Mouse (Mus musculus) MN1 (cell line): ENCODE data around the gene Gm1604a.
"Not testable (repeated sequence)": the region's sequence is repeated elsewhere in the genome, so short reads cannot be mapped to it uniquely, and the experiment has no call there.

Experiments
- DNase-seq: peaks from one replicate; pipeline ENCODE4 v3.0.0-alpha.2; 2016; ENCODE audit warnings: low spot score

The Gm1604a gene

DNA sequence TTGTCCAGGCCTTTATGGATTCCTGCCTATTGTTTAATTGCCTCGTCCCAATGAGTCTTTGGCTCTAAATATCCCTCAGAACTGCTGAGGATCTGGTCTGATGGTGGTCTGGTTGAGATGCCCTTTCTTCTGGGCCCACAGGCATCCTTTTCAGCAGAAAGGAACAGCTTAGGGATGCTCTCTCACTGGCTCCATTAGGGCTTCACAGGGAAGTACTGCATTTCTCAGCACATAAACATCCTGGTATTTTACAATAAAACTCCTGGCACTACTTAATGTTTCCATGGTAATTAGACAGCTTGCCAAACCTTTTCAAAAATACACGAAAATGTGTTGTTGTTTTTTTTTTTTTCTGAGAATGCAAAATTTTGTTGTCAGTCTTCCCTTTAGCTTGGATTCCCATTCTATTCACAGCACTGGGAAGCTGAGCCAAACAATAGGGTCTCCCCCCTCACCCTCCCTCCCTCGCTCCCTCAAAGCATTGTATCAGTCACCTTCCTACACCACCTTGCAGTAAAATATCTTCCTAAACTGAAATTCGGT, 43.7 kb downstream of the Gm1604a start:
- not testable (repeated sequence) for DNase-seq

DNA sequence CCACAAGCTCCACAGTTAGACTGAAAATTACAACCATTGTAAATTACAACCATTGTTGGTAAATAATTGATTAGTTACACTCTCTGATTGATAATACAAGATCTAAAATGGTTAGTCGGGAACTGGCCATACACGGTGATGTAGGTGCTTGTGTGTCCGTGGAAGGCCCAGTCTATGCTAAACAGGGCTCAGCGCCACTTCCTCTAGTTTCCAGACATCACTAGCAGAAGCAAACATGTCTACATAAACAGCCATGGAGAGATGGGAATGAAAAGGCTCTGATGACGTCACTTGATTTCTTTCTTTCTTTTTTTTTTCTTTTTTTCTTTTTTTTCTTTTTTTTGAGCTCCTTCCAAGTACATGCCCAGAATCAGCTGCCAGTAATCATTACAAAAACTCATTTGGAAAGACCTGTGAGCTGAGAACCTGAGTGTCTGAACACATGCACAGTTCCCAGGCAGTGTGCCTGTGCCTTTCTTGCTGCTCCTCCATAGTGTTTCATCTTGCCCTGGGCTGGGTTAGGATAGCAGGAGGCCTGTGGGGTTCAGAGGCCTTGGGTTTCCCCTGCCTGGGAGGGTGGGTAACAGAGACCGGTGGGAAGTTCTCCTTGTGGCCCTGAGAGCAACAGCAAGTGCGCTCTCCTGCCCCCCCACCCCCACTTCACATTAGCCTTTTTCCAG, 44.3 kb downstream of the Gm1604a start:
- DNase-seq, result not testable (repeated sequence)

DNA sequence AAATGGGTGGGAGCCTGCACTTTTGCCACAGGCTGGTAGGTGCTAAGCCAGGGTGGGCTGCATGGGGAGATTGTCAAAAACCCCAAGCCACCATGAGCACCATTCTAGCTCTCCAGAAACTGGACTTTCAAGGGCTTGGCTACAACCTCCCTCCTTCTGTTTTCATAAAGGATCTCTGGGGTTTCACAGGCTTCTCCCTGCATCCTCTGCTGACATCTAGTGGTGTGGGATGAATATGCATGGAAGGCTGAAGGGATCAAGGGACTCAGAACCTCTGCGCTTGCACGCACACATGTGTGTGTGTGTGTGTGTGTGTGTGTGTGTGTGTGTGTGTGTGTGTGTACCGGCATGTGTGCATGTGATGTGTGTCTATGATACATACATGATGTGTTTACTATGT, 49.1 kb downstream of the Gm1604a start:
- DNase-seq, result peak; percentile 20

DNA sequence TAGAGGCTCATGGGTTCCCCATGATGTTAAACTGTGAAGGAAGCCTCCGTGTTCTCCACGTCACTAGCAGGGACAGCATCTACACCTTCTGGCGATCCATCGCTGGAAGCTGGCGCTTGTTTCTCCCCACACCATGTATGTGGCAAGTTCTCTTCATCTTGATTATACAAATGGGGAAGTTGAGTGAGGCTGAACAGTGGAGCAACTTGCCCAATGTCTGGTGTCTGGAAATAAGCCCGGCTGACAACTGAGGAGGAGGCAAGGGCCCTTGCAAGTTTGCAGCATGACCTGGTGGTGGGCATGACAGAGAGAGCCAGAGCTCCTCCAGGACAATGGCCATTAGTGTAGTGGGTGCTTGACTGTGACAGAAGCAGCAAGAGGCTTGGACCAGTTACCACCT, 50.2 kb downstream of the Gm1604a start:
- DNase-seq, result not testable (repeated sequence)

DNA sequence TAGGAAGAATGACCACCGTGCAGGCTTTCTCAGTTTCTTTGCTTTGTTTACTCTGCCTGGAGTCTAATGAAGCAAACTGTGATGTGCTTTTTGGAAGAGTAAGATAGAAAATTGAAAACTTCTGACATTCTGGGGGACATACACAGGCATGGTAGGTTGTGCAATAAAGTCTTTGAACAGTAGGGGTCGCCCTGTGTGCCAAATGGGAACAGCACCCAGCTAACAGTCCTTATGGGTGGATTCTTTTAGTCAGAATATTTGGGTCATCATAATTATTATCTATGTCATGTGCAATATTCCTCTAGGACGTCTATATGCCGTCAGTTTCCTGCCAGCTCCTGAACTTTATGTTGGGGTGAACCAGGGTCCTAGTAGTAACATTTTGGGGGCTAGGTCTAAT, 54.2 kb downstream of the Gm1604a start:
- DNase-seq, result not testable (repeated sequence)

DNA sequence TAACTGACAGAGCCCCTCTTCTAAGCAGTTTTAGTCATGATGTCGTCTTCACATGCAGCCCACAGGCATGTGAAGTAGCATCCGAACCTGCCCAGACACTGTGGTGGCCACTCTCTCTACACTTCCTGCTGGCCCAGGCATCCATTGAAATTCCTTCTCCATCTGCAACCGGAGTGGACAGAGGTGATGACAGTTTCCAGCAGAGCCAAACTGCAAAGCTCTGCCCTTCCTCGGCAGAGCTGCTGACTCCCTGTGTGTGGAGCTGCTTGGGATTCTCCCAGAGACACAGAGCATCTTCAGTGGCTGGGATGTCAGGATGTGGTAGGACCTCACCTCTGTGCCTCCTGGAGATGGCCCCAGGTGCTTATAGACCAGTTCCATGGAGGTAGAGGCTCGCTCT, 59.2 kb downstream of the Gm1604a start:
- not testable (repeated sequence) for DNase-seq

DNA sequence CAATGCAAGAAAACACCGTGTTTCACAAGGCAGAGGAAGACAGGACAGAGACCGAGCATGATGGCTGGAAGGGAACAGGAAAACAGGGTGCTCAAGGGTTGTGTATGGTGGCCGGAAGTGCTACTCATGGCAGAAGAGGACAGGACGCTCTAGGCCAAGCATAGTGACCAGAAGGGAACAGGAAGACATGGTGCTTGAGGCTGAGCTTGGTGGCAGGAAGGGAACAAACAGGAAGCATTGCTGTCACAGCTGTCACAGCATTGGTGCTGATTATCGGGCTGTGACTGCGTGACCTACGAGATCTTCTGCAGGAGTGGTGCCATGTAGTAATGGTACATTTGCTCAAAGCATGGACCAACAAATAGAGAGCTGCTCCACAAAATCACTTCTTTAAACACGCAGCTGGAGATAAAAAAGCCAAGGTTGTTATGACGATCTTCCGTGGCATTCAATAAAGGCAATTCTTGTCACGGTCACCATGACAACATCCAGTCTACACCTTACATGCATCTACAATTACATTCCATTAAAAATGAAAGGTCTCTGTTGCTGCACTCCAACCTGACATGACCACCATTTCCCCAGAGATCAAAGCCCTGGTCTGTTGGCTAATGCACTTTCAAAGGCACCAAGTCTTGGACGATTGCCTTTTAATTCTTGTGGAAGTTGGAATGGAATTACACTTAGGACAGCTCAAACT, 60.3 kb downstream of the Gm1604a start:
- DNase-seq, result not testable (repeated sequence)

DNA sequence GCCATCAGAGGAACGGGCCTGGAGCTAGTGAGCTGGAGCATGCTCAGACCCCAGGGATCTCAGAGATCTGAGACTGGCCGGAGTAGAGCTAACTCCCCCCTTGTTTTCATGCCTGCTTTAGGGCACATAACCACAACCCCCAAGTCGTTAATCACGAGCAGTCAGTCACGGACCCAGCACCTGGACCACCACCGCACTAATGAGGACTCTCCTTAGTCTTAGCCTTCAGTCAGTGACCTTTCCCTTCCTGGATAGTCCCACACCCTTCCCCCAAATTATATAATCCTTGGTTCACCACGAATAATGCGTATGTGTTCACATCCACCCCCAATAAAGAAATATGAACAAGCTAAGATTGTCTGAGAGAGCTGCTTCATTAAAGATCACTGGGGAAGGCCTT, 61.5 kb downstream of the Gm1604a start:
- not testable (repeated sequence) for DNase-seq

DNA sequence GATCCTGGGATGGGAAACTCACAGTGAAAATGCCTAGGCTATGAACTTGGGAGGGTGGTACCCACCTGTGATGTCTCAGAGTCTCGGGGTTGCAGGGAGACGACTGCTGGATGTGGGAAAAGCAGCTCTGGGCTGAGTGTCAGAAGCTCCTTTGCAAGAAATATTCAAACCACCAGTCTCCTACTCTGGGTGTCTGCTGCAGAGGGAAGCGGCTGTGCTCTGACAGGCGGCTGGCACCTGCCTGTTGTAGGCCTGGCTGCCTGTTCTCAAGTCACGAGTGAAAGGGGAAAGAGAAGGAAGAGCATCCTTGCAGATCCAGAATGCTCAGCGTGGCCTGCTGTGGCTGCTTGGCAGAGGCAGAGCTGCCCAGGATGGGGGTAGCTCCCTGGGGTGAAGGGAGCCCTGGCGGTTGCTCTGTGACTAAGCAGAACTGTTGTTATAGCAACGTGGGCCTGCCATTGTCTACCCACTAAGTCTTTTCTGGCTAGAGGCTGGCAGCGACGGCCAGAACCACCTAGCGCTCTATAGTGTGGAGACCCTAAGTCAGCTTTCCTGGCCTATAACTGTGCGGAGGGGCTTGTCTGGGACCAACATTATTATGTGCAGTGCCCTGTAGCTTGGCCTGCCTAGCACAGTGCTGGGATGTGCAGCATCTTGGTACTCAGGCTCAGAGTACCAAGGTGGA, 72.6 kb downstream of the Gm1604a start:
- DNase-seq, result not testable (repeated sequence)

DNA sequence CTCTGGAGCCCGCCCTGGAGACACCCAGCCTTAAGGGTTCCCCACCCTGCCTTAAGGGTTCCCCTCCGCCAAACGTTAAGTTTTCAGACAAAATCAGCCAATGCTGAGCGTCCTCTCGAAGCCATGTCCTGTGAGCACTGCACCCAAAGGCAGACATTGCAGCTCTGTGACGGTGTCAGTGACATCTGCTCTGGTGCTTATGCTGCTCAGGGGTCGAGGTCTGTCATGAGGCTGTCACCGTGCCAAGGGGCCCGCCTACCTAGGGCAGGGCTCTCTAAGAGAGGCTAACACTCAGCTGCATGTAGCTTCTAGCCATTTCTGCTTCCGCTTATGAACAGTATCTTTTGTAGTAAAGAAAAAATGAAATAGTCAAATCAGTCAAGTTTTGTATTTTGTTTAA, 73.7 kb downstream of the Gm1604a start:
- not testable (repeated sequence) for DNase-seq

DNA sequence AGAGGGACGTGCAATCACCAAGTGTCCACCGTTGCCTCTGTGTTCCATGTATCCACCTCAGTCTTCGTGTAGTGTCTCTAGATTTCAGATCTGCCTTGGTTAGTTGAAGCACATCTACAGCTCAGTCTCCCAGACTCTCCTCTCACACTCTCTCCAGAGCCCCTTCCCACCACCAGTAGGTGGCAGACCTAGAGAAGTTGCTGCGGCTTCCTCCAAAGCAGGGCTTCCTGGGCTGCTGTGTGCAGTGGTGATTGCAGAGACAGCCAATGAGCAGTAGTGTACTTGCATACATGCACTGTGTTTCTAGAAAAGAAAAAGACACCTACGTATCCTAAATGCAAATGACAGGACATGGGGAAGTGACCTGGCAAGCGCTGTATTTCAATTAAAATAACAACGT, 77.6 kb downstream of the Gm1604a start:
- DNase-seq, result not testable (repeated sequence)

DNA sequence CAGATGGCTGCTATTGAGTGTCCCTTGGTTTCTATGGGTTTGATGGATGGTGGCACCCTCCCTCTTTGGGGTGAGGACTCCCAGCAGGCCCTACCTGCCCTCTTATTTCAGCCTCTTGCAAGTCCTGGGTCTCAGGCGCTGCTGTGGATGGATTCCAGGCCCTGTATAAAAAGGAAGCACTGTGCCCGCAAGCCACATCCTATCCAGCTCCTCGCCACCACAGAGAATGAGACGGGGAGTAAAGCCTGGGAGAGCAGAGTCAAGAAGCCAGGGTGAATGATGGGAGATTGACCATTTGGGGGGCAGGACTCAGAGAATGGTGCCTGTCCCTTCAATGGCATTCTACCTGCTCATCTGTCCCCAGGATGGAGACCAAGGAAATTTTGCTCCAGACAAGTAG, 86.3 kb downstream of the Gm1604a start:
- not testable (repeated sequence) for DNase-seq

DNA sequence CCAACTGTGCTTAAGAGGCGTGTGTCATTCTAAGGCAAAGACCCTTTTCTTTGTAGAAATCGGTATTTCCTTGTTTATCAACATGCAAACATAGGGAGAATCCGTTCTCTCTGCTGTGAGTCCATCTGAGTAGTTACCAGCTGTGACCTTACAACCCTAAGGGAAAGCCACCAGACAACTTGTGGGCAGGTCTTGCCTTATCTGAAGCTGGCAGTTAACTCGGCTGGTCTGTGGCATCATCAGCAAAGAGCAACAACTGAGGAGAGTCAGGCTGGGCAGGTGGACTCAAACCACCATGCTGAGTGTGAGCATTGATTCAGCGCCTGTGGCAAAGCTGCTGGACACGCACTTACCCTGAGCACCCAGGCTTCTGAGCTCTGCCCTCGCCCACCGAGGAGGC, 90.9 kb downstream of the Gm1604a start:
- not testable (repeated sequence) for DNase-seq

DNA sequence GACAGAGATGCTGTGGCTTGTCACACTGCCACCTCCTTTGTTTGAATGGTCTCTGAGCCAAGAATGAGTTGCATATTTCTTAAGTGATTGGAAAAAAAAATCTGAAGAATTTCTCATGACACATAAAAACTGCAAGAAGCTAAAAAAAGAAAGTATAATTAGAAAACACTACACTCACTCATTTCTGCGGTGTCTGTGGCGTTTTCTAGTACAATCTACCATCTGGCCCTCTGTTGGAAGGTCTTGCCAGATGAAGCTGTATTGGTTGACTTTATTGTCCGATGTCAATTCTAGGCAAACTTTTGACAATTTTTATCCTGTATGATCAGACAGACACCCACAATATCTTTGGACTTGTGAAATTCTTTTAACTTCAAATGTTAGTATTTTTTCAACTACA, 95.5 kb downstream of the Gm1604a start:
- not testable (repeated sequence) for DNase-seq

DNA sequence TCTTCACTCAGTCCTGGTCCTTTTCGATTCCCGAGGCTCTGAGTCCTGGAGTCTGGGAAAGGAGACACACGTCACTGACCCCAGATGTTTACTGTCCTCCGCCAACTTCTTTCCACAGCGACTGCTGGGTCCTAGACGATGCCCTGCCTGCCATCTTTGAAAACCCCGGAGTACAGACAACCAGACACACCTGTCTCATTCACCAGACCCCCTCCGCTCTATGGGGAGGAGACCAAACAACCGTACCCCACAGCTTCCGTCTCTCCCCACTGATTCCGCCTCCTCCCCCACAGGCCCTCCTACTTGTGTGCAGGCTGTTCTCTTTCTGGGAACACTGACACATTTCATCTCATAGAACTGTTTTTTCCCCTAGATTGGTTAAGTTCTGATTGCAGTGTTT, 97.2 kb downstream of the Gm1604a start:
- DNase-seq, result not testable (repeated sequence)

DNA sequence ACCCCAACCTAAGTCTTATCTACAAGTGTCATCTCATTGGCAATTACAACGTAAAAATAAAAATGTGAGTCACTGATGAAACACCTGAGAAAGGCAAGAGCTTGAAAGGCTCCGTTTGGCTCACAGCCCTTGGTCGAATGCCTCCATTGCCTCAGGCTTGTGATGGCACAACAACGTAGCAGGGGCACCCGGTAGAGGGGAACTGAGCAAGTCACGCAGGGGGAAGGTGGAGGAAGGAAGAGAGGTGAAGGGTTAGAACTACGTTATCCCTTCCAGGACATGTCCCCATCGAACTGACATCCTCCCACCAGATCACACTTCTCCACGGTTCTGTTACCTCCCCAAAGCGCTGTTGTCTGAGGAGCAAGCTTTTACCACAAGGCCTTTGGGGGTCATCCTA, 101.1 kb downstream of the Gm1604a start:
- not testable (repeated sequence) for DNase-seq

DNA sequence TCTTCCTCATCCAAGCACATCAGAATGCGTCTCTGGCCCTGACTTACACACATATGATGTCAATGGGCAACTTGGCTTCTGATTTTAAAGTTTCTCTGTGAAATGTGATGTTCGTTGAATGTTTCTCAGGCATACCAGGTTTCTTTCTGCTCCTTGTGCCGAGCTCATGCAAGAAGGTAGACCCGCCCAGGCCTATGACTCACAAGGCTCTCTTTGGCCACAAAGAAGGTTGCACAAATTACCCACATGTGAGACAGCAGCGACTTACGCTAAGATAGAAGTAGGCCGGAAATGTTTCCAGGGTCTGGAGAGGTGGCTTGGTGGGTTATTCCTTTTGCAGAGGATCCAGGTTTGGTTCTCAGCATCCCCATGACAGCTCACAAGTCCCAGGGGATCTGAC, 108.6 kb downstream of the Gm1604a start:
- not testable (repeated sequence) for DNase-seq

DNA sequence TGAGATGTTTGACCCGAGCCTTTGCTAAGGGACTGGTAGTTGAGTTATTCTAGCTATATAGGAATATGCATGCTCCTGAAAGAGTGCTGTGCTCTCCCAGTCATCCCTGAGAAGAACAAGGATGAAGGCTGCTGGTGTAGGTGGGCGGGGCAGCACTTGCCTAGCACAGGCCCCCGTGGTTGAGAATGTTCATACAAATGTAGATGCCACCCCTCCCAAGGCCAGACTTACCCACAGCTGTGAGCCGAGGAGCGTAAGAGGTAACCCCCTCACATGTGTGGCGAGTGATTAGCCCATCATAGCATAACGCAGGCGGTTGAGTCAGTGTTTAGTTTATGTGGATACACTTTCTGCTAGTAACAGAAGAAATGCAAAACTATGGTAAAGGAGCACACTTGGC, 109.9 kb downstream of the Gm1604a start:
- not testable (repeated sequence) for DNase-seq
